Mouse (Mus musculus) fibroblast of lung, adult 2 months (primary cell): ENCODE results near the gene Pik3r1.
A peak's percentile ranks its signal among the peaks of the same experiment; 100 is the strongest.

Experiments used
- DNase-seq: peaks from one replicate; pipeline ENCODE4 v3.0.0-alpha.2; 2011; ENCODE audit warnings: low read depth

Pik3r1 gene

DNA sequence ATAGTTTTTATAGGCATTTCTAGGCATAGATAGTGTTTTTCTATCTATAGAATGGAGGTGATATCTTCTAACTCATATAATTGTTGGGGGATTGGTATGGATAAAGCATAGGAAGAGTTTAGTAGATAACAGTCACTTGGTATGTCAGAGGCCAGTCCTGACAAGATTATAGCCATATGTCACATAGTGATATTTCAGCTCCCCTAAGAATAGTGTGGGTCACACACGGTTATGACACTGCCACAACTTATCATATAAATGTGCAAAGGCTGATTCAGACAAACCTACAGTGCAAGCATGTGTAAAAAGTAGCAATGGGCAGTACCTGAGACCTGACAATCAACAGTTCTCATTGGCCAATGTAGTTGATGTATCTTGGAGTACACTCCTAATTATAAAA is 89.0 kb downstream of the Pik3r1 start:
- no peak for DNase-seq

DNA sequence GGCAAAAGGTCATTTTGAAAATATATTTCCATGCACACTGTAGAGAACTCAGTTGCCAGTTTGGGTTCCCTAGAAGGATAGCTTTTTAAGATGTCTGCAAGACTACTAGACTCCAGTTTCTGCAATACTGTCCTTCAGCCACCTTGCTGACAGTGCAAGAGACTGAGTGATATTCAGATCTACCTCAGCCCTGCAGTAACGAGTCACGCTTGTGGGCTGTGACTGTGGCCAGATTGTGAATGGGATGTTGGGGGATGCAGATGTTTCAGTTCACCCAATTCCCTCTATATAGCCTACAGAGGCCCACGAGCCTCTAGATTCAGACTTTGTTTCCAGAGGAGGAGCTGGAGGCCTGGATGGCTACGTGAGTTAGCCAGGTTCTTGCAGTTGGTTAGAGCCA is 90.0 kb downstream of the Pik3r1 start:
- no peak for DNase-seq

DNA sequence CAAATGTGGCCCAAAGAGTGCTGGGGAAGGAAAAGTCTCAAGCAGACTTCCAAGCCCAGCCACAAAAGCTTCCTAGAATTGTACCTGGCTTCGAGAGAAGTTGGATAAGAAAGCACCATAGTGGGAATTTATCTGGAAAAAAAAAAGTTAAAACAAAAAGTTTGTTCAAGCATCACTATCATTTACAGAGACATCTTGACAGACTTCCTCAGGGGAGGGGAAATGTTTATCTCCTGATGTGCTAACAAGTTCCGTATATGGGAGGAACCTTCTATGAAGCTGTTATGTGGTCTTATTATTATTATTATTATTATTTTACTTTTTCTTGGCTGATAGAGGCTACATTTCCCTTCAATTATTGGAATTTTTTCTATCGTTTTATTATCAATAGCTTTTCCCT is 94.1 kb downstream of the Pik3r1 start:
- no peak for DNase-seq

DNA sequence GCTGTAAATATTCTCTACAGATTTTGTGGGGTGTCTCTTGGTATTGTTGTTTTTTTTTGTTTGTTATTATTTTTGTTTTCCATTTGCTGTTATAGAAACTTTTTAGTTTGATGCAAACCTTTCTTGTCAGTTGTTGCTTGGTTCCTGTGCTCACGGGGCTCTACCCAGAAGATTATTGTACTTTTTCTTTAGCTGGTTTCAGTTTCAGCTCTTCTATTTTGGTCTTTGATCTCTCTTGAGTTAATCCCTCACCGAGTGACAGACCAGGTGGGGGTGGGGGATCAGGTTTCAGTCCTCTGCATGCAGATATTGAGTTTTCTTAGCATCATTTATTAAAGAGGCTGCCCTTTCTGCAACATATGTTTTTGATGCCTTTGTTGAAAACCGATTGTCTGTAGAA is 99.2 kb downstream of the Pik3r1 start:
- no peak for DNase-seq

DNA sequence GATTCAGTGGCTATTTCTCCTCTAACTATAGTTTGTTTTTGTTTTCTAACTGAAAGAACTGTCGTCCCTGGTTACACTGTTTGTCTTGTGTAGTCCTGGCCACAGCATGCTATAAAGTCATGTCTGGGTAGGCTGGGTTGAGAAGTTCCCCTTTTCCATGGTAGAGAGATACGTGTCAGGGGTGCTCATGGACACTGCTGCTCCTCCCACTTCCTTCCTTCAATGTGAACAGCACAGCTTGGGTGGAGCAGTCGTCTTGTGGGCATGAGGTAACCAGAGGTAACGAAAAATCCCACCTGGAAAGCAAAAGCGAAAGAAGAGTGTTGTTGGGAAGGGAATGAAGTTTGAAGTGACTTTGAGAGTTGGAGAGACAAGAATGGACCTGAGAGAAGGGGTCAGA is 104.0 kb downstream of the Pik3r1 start:
- DNase-seq: no peak

DNA sequence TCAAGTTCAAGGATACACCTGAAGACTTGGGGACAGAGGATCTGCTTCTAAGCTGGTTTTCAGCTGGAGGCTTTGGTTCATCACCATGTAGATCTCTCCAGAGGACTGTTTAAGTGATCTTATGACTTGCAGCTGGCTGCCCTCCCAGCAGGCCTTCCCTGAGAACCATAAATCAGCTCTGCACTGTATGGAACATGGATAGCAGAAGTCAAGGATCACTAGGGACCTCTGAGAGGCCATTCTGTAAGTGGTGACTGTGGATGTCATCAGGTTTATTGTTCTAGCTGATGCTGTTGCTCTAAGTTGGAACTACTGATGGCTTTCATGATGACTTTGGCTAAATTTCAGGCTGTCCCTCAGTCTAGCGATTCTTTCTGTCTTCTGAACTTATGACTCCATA is 105.1 kb downstream of the Pik3r1 start:
- no peak for DNase-seq

DNA sequence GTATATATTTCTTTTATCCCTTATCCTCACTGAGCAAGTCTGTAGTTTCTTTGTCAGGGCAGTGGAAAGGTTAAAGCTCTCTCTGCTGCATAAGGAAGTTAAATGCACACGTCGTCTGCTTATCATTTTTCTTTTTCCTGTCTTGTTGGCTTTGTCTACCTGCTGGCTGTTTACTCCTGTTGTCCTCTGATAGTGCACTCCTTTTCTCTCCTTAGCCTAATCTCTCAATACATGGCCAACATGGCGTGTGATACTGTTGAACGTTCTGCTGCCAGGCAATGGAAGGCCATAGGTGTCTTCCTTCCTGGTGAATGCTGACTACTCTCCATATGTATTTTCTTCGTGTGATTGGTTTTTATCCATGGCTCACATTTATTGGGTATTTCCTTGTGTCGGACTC is 106.5 kb downstream of the Pik3r1 start:
- no peak for DNase-seq

DNA sequence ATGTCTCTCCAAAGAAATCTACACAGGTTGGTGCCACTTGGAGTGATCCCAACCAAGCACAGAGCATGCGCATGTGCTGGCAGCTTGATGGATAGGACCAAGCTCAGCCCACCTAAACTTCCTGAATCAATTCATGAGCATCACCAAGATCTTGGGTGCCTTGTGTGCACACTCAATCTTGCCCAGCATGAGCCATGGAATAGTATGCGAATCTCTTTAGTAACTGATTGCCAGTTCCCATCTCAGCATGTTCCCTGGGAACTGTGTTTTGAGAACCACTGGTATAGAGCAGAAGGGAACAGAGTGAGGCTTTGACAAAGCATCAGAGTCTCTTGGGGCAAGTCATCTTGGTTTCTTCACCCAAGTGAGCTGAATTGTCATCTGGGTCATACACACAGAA is 107.8 kb downstream of the Pik3r1 start:
- DNase-seq: no peak

DNA sequence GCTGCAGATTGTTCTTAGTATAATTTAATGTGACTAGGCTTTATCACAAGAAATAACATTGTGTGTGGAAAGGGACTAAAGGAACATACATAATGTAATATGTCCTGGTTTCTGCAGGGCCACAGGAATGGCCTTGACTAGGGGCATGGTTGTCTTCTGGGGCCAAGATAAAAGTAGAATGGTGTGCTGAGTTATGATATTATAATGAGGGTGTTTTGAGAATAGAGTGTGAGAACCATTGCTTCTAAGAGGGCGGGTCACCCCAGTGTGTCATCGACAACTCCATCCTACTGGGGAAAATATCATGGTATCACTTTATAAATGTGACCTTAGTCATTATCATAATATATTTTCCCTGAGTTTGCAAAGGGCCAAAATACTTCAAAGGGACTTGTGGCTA is 115.9 kb downstream of the Pik3r1 start:
- DNase-seq: no peak

DNA sequence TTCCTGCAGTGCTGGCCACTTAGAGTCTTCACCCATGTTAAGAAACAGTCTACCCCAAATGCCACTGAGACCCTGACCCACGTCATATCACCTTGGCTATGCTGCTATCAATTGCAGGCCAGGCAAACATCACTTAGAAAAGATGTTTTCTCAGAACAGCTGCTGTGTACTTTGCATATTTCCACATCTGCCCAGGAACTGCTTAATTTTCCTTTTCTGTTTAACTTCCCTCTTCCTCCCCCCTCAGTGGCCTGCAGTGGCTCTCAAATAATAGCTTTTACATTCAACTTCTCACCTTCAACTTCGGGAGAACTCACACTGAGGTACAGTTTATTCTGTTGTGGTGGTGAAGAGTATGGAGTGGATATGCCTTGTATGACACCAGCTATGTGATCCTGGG is 126.4 kb downstream of the Pik3r1 start:
- DNase-seq: no peak

DNA sequence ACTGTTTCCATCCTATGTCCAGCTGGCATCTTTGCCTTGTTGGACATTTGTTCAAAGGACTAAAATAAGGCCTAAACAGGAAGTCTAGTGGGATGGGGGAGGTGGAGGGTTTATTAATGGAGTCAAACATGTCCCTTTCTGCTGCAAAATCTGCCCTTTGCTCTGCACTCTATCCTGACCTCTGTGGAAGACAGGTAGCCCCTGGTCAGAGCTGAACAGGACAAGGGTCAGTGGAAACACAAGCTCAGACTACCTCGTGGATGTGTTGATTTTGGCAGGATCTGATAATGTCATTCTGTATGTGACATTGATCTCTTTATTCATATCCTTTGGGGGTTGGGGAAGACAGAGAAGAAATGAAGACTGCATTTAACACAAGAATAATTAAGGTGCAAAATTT is 132.2 kb downstream of the Pik3r1 start:
- no peak for DNase-seq

DNA sequence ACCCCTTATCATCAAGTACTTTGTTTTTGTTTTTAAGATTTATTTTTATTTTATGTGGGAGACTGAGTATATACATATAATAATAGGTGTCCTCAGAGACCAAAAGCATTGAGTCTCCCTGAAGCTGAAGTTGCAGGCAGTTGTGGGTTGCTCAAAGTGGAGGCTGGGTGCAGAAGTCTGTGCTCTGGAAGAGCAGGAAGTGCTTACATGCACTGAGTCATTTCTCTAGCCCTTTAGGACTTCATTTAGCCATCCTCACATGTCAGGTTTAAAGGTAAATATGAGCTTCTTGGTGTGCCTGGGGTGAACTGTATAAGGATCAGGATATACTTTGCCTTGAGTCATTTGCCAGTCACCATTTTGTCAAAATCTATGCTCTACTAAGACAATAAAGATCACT is 133.6 kb downstream of the Pik3r1 start:
- no peak for DNase-seq

DNA sequence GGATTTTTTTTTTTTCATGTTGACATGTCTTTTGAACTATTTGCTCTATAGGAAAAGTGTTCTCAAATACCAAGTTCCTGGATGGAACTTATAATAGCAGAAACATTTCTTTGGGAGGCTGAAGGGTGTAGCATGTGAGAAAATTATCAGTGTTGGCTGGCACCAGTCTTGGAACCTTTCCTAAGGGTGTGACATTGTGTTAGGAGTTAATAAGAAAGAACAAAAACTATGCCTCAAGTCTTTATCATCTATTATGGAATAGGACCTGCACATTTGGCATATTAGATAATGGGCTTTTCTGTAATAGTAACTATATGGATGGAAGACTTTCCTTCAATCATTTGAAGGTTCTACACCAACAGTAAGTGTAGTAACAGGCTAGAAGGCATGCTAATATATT is 134.4 kb downstream of the Pik3r1 start:
- DNase-seq: no peak

DNA sequence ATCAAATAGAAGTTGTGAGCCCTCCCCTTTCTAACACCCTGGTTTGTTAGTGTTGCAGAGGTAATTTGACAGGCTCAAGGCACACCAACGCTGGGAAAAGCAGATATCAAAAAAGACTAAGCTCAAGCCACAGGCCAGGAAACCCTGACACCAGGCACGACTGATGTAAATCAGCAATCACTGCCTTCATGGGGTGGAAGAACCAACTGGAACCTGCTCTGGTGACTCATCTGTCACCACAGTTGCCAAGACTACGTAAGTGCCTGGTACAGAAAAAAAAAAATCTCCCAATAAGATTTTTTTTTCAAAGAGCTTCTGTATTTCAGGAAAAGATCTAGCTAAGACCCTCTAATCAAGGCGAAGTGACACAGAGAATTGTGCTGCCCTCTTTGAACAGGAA is 135.2 kb downstream of the Pik3r1 start:
- peak; percentile 48 for DNase-seq

DNA sequence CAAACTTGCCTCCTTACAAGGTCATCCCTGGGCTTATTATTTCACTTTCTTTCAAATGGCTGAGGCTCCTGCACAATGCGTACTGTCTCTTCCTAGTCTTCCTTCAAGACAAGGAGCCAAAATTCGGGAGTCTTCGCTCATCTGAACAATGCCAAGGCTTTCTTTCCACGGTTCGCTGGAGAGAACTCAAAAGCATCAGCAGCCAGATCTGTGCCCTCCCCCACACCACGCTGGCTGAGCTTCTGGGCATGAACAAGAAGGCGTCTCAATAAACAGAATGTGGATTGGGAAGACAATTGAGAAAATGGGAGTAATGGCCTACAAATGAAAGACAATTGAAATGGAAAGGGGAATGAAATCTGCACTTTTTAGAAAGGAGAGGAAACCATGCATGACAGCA is 136.5 kb downstream of the Pik3r1 start:
- no peak for DNase-seq
